Mouse (Mus musculus): ENCODE results near the gene Gabrb2. TPM values are rescaled to one million over a fixed set of nuclear protein-coding genes. Genes with fewer than 3 reads are reported as not detected.
A peak's percentile ranks its signal among the peaks of the same experiment; 100 is the strongest.

The Gabrb2 gene
- polyA plus RNA-seq, 1 experiment from 2014 or later, result 21.8 TPM

DNA sequence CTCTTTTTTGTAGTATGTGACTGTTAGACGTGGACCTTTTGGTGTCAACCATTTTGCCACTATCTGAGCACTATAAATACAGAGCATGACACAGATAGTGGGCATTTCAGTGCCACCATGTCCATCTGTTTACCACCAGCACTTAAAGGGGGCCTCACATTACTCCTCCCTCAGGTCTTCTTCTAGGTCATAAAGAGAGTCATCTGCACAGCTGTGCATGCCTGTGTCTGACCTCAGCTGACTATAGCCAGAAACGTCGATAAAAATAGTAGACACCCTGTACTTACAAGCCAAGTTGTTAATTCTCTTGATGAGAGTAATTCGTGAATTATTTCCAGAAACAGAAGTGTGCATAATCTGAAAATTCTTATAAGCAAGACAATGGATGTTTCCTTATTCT lies 29.4 kb downstream of the Gabrb2 start:
- no peak overlapping the region for H3K4me2 ChIP-seq (replicated peaks)
- WGBS, result 92% methylated on average over 4 of the region's 4 CpGs
- H3K4me3 ChIP-seq, result no peak overlapping the region
- H3K27me3 ChIP-seq, result no peaks in the 10 kb centered on the region
- H3K4me1 ChIP-seq, result no peaks in the 10 kb centered on the region
- H3K27ac ChIP-seq (replicated peaks), result no peak overlapping the region
- H3K9me3 ChIP-seq, result no peaks in the 10 kb centered on the region
- no peak overlapping the region for H3K9ac ChIP-seq (replicated peaks)
- H3K36me3 ChIP-seq, result no peaks in the 10 kb centered on the region
- no peak for ATAC-seq (replicated peaks)

DNA sequence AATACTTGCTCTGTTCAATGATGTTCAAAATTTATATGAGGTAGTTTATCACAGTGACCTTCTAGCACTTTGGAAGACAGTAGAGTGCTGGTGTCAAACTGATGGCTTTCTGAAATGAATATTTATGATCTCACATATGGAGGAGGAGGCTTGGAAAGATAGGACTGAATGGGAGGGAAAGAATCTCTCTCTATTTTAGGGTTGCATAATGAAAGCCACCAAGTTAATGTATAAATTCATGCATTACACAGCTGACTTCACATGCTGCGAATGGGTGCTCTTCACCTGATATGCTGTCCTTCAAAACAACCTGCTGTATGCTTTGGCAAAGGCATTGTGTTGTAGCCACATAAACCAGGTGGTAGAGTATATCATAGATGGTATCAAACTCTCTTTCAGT lies 44.6 kb downstream of the Gabrb2 start:
- Histone ChIP-seq H3K4me1 (no peaks in the 10 kb centered on the region), H3K36me3 (no peaks in the 10 kb centered on the region), H3K27me3 (no peaks in the 10 kb centered on the region), H3K4me2 (replicated peaks) (no peak overlapping the region), H3K4me3 (no peak overlapping the region), H3K9ac (replicated peaks) (no peak overlapping the region), H3K27ac (replicated peaks) (no peak overlapping the region), H3K9me3 (no peaks in the 10 kb centered on the region)
- 84% methylated on average over 1 of the region's 1 CpGs for WGBS
- no peak for ATAC-seq (replicated peaks)

DNA sequence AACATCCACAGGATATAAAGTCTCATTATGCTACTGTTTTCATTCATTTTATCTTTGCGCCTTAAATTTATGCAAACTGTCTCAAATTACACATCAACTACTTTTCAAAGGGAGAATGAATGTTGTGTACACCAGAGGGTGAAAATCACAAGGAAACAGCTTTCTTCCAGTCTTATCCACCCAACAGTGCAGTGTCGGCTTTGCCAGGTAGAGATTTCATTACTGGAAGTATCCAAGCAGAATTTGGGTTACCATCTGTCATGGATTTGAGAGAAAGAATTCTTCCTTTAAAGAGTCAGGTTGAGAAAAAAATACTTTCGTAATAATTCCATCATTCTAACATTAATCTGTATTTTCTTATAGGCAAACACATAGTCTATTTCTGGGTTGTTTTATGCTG lies 48.8 kb downstream of the Gabrb2 start:
- WGBS, result 75% methylated on average over 3 of the region's 3 CpGs
- no peak overlapping the region for H3K9ac ChIP-seq (replicated peaks)
- no peaks in the 10 kb centered on the region for H3K9me3 ChIP-seq
- H3K27me3 ChIP-seq, result no peaks in the 10 kb centered on the region
- H3K4me3 ChIP-seq, result no peak overlapping the region
- no peaks in the 10 kb centered on the region for H3K4me1 ChIP-seq
- no peaks in the 10 kb centered on the region for H3K36me3 ChIP-seq
- H3K27ac ChIP-seq (replicated peaks), result no peak overlapping the region
- ATAC-seq (replicated peaks), result no peak
- no peak overlapping the region for H3K4me2 ChIP-seq (replicated peaks)

DNA sequence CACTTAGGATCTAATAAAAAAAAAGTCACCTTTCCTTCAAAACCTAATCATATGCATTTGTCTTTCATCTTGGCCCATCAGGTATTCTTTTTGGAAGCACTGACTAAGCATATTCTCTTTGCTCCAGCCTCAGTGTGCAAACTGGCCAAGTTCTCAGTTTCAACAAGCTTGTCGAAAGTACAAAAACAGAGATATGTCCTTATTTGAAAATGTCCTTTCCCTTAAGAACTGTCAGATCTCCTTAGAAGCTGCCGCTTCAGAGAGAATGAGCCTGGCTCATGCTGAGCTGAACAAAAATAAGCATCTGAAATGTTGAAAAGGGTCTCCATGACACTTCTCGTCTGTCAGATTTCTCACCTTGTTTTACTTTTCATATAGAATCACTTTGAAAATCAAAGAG lies 55.0 kb downstream of the Gabrb2 start:
- 73% methylated on average over 3 of the region's 3 CpGs for WGBS
- H3K9ac ChIP-seq (replicated peaks), result no peak overlapping the region
- H3K27ac ChIP-seq (replicated peaks), result no peak overlapping the region
- no peak overlapping the region for H3K4me3 ChIP-seq
- H3K4me2 ChIP-seq (replicated peaks), result no peak overlapping the region
- no peaks in the 10 kb centered on the region for H3K4me1 ChIP-seq
- no peaks in the 10 kb centered on the region for H3K27me3 ChIP-seq
- H3K36me3 ChIP-seq, result no peaks in the 10 kb centered on the region
- no peaks in the 10 kb centered on the region for H3K9me3 ChIP-seq
- ATAC-seq (replicated peaks), result no peak

DNA sequence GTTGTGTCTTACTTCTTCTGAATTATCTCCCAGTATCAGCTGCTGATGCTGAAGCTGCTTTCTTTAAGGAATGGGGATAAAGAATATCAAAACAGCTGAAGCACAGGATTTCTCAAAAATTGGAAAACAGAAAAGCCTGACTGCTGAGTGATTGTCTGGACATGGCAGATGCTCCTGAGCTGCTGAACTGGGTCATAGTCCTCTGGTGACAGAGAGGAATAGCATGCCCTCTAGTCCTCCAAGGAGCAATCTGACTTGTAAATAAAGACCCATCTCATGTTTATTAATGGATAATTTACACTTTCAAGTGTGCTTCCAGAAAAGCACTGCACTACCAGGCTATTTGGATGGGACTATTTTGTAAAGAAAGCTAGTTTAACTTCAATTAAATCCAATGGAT lies 68.1 kb downstream of the Gabrb2 start:
- Histone ChIP-seq H3K27ac (replicated peaks) (no peak overlapping the region), H3K4me1 (no peaks in the 10 kb centered on the region), H3K4me3 (no peak overlapping the region), H3K36me3 (no peaks in the 10 kb centered on the region), H3K4me2 (replicated peaks) (no peak overlapping the region), H3K9ac (replicated peaks) (no peak overlapping the region), H3K9me3 (no peaks in the 10 kb centered on the region), H3K27me3 (no peaks in the 10 kb centered on the region)
- no peak for ATAC-seq (replicated peaks)

DNA sequence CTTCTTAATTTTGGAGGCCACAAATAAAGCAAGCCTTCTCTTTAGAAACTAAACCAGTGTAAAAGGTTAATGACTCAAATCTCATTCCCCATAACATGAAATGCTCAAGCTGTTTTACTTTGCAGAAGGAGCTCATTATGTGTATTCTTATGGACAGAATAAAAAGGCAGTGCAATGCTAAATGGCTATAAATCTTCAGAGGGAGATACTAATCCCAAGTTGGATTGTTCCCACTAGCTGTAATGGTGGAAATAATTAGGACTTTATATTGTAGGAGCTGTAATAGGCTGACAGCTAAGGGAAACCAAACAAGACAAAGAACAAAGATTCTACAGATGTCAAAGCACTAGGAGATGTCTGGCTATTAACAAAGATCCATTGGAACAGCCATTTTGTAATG lies 81.6 kb downstream of the Gabrb2 start:
- no peaks in the 10 kb centered on the region for H3K36me3 ChIP-seq
- no peak overlapping the region for H3K4me2 ChIP-seq (replicated peaks)
- no peak overlapping the region for H3K4me3 ChIP-seq
- no peak overlapping the region for H3K27ac ChIP-seq (replicated peaks)
- peaks cover 4% of the 10 kb centered on the region; the same call in 1 of the 2 replicates for H3K4me1 ChIP-seq
- H3K9ac ChIP-seq (replicated peaks), result no peak overlapping the region
- H3K9me3 ChIP-seq, result no peaks in the 10 kb centered on the region
- no peaks in the 10 kb centered on the region for H3K27me3 ChIP-seq
- ATAC-seq (replicated peaks), result peak; percentile 71; the same call in 1 of the 2 replicates

DNA sequence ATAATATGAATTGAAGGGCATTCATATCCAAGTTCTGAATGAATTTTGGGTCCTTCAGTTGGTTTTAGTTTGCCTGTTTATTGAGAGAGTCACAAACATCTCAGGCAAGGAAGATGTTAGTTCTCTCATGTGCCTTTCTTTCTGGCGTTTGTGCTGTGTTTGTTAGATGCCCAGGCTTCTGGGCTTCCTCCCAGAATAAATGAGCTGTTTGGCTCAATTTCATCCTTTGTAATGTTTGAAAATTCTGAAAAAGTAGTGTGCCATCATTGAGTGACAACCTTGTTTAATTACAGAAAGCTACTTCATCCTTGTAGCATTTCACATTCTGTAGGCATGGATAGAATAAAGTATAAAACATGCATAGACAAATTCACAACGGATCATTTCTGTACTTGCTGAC lies 85.9 kb downstream of the Gabrb2 start:
- ATAC-seq (replicated peaks), result no peak
- peaks cover 4% of the 10 kb centered on the region; the same call in 1 of the 2 replicates for H3K4me1 ChIP-seq
- H3K27me3 ChIP-seq, result no peaks in the 10 kb centered on the region
- no peak overlapping the region for H3K27ac ChIP-seq (replicated peaks)
- H3K9me3 ChIP-seq, result no peaks in the 10 kb centered on the region
- H3K4me3 ChIP-seq, result no peak overlapping the region
- 71% methylated on average over 2 of the region's 2 CpGs for WGBS
- no peak overlapping the region for H3K4me2 ChIP-seq (replicated peaks)
- no peak overlapping the region for H3K9ac ChIP-seq (replicated peaks)
- H3K36me3 ChIP-seq, result no peaks in the 10 kb centered on the region

DNA sequence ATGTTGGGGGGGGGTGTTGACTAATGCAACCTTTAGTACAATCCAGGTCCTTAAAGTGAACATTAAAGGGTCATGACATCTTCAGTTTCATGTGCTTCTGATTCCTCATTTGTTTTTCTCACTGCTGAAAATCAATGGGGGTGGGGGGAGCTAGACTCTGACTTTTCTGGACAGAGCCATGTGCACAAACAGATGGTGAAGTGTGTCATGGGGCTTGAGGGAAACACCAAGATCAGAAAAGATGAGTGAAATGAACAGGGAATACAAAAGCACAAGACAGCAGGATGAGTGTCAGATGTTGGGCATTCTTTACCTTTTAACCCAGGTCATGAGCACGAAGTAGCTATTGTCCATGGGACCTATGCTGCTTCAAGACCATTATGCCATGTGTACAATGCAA lies 86.4 kb downstream of the Gabrb2 start:
- Histone ChIP-seq H3K27me3 (no peaks in the 10 kb centered on the region), H3K27ac (replicated peaks) (no peak overlapping the region), H3K4me2 (replicated peaks) (no peak overlapping the region), H3K4me3 (no peak overlapping the region), H3K4me1 (peaks cover 4% of the 10 kb centered on the region; the same call in 1 of the 2 replicates), H3K9ac (replicated peaks) (no peak overlapping the region), H3K36me3 (no peaks in the 10 kb centered on the region), H3K9me3 (no peaks in the 10 kb centered on the region)
- 83% methylated on average over 1 of the region's 1 CpGs for WGBS
- no peak for ATAC-seq (replicated peaks)

DNA sequence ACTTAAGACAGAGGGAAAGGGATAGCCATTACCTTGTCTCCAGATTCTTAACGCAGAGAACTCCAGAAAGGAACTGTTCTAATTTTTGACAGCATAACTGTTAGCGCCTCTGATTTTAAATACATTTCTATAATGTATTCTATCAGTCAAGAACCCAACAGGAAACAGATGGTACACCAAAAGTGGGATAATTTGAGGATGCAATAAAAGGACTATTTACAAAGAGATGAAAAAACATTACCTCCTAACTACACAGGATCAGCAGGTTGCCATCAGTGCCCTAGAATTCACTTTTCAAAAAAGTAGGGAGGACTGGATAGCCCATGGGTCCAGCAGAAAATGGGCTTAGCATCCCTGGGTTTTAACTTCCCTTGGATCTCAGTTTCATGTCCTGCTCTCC lies 102.4 kb downstream of the Gabrb2 start:
- no peaks in the 10 kb centered on the region for H3K36me3 ChIP-seq
- H3K9ac ChIP-seq (replicated peaks), result no peak overlapping the region
- WGBS, result 82% methylated on average over 2 of the region's 2 CpGs
- no peak overlapping the region for H3K4me3 ChIP-seq
- no peaks in the 10 kb centered on the region for H3K4me1 ChIP-seq
- no peak overlapping the region for H3K27ac ChIP-seq (replicated peaks)
- no peak for ATAC-seq (replicated peaks)
- H3K9me3 ChIP-seq, result no peaks in the 10 kb centered on the region
- H3K27me3 ChIP-seq, result no peaks in the 10 kb centered on the region
- H3K4me2 ChIP-seq (replicated peaks), result no peak overlapping the region

DNA sequence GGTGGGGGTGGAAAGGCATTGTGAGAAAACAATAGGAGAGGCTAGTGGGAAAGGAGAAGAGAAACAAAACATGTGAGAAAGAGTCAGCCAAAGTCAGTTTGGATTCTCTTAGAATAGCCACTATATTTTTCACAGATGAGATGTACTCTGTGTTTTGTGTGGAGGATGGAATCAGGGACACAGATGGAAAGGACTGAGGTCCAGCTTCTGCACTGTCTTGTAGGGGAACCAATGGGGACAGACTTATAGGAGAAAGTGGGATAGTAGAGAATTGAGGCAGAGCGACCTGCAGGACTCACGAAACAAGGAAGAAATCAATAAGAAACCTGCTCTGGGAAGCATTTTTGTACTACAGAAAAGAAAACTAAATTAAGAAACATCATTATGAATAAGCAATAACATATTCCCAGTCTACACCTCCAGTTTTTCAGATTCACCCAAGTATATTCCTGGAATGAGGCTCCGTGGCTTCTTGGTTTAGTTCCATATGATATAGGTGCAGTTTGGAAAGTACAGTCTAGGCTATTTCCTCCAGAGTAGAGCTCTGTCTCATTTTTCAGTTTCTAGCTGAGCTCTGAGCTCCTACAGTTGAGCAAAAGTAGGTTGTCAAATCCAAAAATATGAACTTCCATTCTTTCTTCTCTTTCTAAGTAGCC lies 108.8 kb downstream of the Gabrb2 start:
- no peak overlapping the region for H3K9ac ChIP-seq (replicated peaks)
- H3K27ac ChIP-seq (replicated peaks), result no peak overlapping the region
- no peaks in the 10 kb centered on the region for H3K4me1 ChIP-seq
- WGBS, result 90% methylated on average over 3 of the region's 3 CpGs
- H3K36me3 ChIP-seq, result no peaks in the 10 kb centered on the region
- no peak overlapping the region for H3K4me3 ChIP-seq
- H3K27me3 ChIP-seq, result no peaks in the 10 kb centered on the region
- H3K4me2 ChIP-seq (replicated peaks), result no peak overlapping the region
- no peak for ATAC-seq (replicated peaks)
- no peaks in the 10 kb centered on the region for H3K9me3 ChIP-seq

DNA sequence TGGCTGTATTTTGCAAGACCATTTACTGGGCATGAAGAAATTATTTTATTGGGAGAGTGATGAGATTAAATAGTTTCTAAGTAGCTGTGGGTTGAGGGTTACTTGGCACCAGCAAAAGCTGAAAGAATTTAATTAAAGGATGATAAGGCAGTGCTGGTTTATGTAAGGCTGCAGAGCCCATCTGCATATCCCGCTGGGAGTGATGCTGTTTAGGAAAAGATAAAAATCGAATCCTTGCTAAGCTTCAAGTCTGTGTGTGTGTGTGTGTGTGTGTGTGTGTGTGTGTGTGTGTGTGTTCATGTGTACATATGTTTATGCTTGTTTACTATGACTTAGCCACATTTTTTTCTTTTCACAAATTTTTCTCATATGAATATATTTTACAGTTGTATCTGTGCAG lies 113.0 kb downstream of the Gabrb2 start:
- WGBS, result 54% methylated on average over 2 of the region's 2 CpGs
- H3K9me3 ChIP-seq, result no peaks in the 10 kb centered on the region
- ATAC-seq (replicated peaks), result no peak; the same call in 1 of the 2 replicates

DNA sequence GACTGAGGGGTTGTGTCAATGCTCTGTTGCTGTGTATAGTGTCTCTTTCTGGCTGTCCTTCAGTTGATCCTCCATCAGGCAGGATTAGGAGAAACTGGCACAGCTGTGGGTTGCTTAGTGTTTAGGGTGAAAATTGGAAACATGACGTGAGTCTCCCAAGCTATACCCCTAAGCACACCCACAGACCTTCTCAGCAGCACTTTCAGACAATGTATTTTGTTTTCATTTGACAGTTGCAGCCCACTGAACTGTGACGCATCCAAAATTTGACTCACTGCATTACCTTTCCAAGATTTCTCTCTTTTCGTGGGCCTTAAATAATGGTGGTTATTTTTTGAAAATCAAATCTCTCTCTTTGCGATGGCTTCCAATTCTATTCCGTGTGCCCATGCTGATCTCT lies 115.7 kb downstream of the Gabrb2 start:
- Histone ChIP-seq H3K9me3 (no peaks in the 10 kb centered on the region), H3K4me2 (replicated peaks) (no peak overlapping the region), H3K27ac (replicated peaks) (no peak overlapping the region), H3K27me3 (no peaks in the 10 kb centered on the region), H3K4me3 (no peak overlapping the region), H3K36me3 (no peaks in the 10 kb centered on the region), H3K9ac (replicated peaks) (no peak overlapping the region), H3K4me1 (no peaks in the 10 kb centered on the region)
- WGBS, result 76% methylated on average over 5 of the region's 5 CpGs
- no peak for ATAC-seq (replicated peaks)

More for the DNA sequence above, 113.0 kb downstream of the Gabrb2 start:
- no peak overlapping the region for H3K27ac ChIP-seq (replicated peaks)
- no peaks in the 10 kb centered on the region for H3K27me3 ChIP-seq
- no peak overlapping the region for H3K4me3 ChIP-seq
- no peaks in the 10 kb centered on the region for H3K4me1 ChIP-seq
- no peaks in the 10 kb centered on the region for H3K36me3 ChIP-seq
- H3K4me2 ChIP-seq (replicated peaks), result no peak overlapping the region
- H3K9ac ChIP-seq (replicated peaks), result no peak overlapping the region

DNA sequence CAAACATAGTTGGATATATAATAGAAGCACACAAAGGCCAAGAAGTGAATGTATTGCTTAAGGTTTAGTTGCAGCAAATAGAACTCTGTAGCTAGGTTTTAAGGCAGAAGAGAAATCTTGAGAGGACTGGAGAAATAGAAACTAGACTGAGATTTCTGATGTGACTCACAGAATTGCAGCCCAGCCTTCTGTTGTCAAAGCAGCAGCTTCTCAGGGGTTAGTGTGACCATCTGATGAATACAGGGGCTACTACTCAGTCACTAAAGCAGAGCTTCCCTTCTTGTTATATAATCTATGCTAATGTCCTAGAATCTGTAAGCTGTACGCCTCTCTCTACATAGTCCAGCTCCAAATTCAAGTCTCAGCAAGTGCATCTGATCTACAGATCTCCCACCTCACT lies 116.3 kb downstream of the Gabrb2 start:
- ATAC-seq (replicated peaks), result no peak
- no peak overlapping the region for H3K4me3 ChIP-seq
- WGBS, result 92% methylated on average over 1 of the region's 1 CpGs
- H3K9ac ChIP-seq (replicated peaks), result no peak overlapping the region
- H3K4me2 ChIP-seq (replicated peaks), result no peak overlapping the region
- H3K9me3 ChIP-seq, result no peaks in the 10 kb centered on the region
- no peaks in the 10 kb centered on the region for H3K27me3 ChIP-seq
- no peaks in the 10 kb centered on the region for H3K4me1 ChIP-seq
- no peak overlapping the region for H3K27ac ChIP-seq (replicated peaks)
- H3K36me3 ChIP-seq, result no peaks in the 10 kb centered on the region
